Mouse (Mus musculus): Measurements from ENCODE around the gene Phgdh. TPM values are rescaled to one million over a fixed set of nuclear protein-coding genes. Genes with fewer than 3 reads are reported as not detected.

The Phgdh gene
- polyA plus RNA-seq, 1 experiment from 2014 or later: 585 TPM

GRCm38 (mm10) chr3:98374980-98375379 is 35.2 kb upstream of the Phgdh start:
- Histone ChIP-seq H3K27ac (ENCODE audit: low read length) (no peak overlapping the region), H3K9ac (replicated peaks; ENCODE audit: low read length) (no peak overlapping the region), H3K27me3 (ENCODE audit: insufficient read depth, low read length) (no peaks in the 10 kb centered on the region), H3K4me2 (replicated peaks; ENCODE audit: low read depth, low read length) (no peak overlapping the region), H3K4me1 (ENCODE audit: insufficient read depth, low read length) (peaks cover 16% of the 10 kb centered on the region), H3K36me3 (ENCODE audit: insufficient read depth, low read length) (no peaks in the 10 kb centered on the region), H3K9me3 (ENCODE audit: low read length) (peaks cover 11% of the 10 kb centered on the region; the same call in 1 of the 2 replicates), H3K4me3 (ENCODE audit: low read length) (no peak overlapping the region)
- WGBS: 85% methylated on average over 5 of the region's 5 CpGs
- ATAC-seq (ENCODE audit: low FRiP score, low TSS enrichment): no peak

- ATAC-seq (ENCODE audit: low FRiP score, low TSS enrichment): no peak
- Histone ChIP-seq H3K27me3 (ENCODE audit: insufficient read depth, low read length) (no peaks in the 10 kb centered on the region), H3K9ac (replicated peaks; ENCODE audit: low read length) (no peak overlapping the region), H3K9me3 (ENCODE audit: low read length) (peaks cover 11% of the 10 kb centered on the region; the same call in 1 of the 2 replicates), H3K36me3 (ENCODE audit: insufficient read depth, low read length) (no peaks in the 10 kb centered on the region), H3K4me2 (replicated peaks; ENCODE audit: low read depth, low read length) (no peak overlapping the region), H3K4me3 (ENCODE audit: low read length) (no peak overlapping the region), H3K4me1 (ENCODE audit: insufficient read depth, low read length) (peaks cover 10% of the 10 kb centered on the region), H3K27ac (ENCODE audit: low read length) (no peak overlapping the region)
- WGBS: 57% methylated on average over 3 of the region's 3 CpGs
Measured at GRCm38 (mm10) chr3:98374062-98374719, 34.4 kb upstream of the Phgdh start.

DNA sequence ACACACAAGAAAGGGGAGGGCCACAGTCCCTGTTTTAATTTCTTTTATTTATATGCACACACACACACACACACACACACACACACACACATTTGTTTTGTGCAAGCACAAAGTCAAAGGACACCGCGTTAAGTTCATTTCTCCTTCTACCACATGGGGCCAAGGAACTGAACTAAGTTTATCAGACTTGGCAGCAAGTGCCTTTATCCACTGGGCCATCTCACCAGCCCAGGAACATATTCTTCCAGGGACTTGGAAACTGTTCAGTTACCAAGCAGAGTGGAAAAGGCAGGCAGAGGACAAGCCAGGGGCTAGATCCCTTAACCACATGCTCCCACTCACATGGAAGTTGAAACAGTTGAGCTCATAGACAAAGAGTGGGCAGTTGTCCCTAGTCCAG is 29.0 kb upstream of the Phgdh start:
- H3K4me1 ChIP-seq (ENCODE audit: insufficient read depth, low read length): no peaks in the 10 kb centered on the region
- no peaks in the 10 kb centered on the region for H3K27me3 ChIP-seq (ENCODE audit: insufficient read depth, low read length)
- H3K27ac ChIP-seq (ENCODE audit: low read length): peak overlapping the region; percentile 59; the same call in 1 of the 2 replicates
- 88% methylated on average over 2 of the region's 2 CpGs for WGBS
- H3K9ac ChIP-seq (replicated peaks; ENCODE audit: low read length): no peak overlapping the region
- ATAC-seq (ENCODE audit: low FRiP score, low TSS enrichment): no peak
- no peaks in the 10 kb centered on the region for H3K36me3 ChIP-seq (ENCODE audit: insufficient read depth, low read length)
- no peak overlapping the region for H3K4me2 ChIP-seq (replicated peaks; ENCODE audit: low read depth, low read length)
- peaks cover 11% of the 10 kb centered on the region; the same call in 1 of the 2 replicates for H3K9me3 ChIP-seq (ENCODE audit: low read length)
- no peak overlapping the region for H3K4me3 ChIP-seq (ENCODE audit: low read length)

- H3K36me3 ChIP-seq (ENCODE audit: insufficient read depth, low read length): no peaks in the 10 kb centered on the region
- no peaks in the 10 kb centered on the region for H3K27me3 ChIP-seq (ENCODE audit: insufficient read depth, low read length)
- no peak overlapping the region for H3K9ac ChIP-seq (replicated peaks; ENCODE audit: low read length)
- no peak overlapping the region for H3K4me2 ChIP-seq (replicated peaks; ENCODE audit: low read depth, low read length)
- H3K4me3 ChIP-seq (ENCODE audit: low read length): no peak overlapping the region
- peaks cover 11% of the 10 kb centered on the region; the same call in 1 of the 2 replicates for H3K9me3 ChIP-seq (ENCODE audit: low read length)
- ATAC-seq (ENCODE audit: low FRiP score, low TSS enrichment): peak; percentile 79
- WGBS: 57% methylated on average over 4 of the region's 4 CpGs
- H3K27ac ChIP-seq (ENCODE audit: low read length): peak overlapping the region; percentile 59; the same call in 1 of the 2 replicates
- H3K4me1 ChIP-seq (ENCODE audit: insufficient read depth, low read length): no peaks in the 10 kb centered on the region
Measured at GRCm38 (mm10) chr3:98368283-98368682, 28.5 kb upstream of the Phgdh start.

- Histone ChIP-seq H3K9ac (replicated peaks; ENCODE audit: low read length) (no peak overlapping the region), H3K36me3 (ENCODE audit: insufficient read depth, low read length) (no peaks in the 10 kb centered on the region), H3K9me3 (ENCODE audit: low read length) (peaks cover 7% of the 10 kb centered on the region; the same call in 1 of the 2 replicates), H3K4me2 (replicated peaks; ENCODE audit: low read depth, low read length) (no peak overlapping the region), H3K27me3 (ENCODE audit: insufficient read depth, low read length) (no peaks in the 10 kb centered on the region), H3K4me3 (ENCODE audit: low read length) (no peak overlapping the region), H3K27ac (ENCODE audit: low read length) (no peak overlapping the region), H3K4me1 (ENCODE audit: insufficient read depth, low read length) (no peaks in the 10 kb centered on the region)
- WGBS: 78% methylated on average over 4 of the region's 4 CpGs
- ATAC-seq (ENCODE audit: low FRiP score, low TSS enrichment): no peak
Measured at GRCm38 (mm10) chr3:98366823-98367222, 27.0 kb upstream of the Phgdh start.

GRCm38 (mm10) chr3:98366086-98366485 is 26.3 kb upstream of the Phgdh start:
- 81% methylated on average over 3 of the region's 3 CpGs for WGBS
- Histone ChIP-seq H3K4me3 (ENCODE audit: low read length) (no peak overlapping the region), H3K27ac (ENCODE audit: low read length) (no peak overlapping the region), H3K9ac (replicated peaks; ENCODE audit: low read length) (no peak overlapping the region), H3K27me3 (ENCODE audit: insufficient read depth, low read length) (no peaks in the 10 kb centered on the region), H3K4me2 (replicated peaks; ENCODE audit: low read depth, low read length) (no peak overlapping the region), H3K36me3 (ENCODE audit: insufficient read depth, low read length) (no peaks in the 10 kb centered on the region), H3K4me1 (ENCODE audit: insufficient read depth, low read length) (no peaks in the 10 kb centered on the region), H3K9me3 (ENCODE audit: low read length) (no peaks in the 10 kb centered on the region; the same call in 1 of the 2 replicates)
- no peak for ATAC-seq (ENCODE audit: low FRiP score, low TSS enrichment)

- H3K9me3 ChIP-seq (ENCODE audit: low read length): no peaks in the 10 kb centered on the region
- ATAC-seq (ENCODE audit: low FRiP score, low TSS enrichment): peak; percentile 49; the same call in 1 of the 2 replicates
- H3K27ac ChIP-seq (ENCODE audit: low read length): no peak overlapping the region
- H3K4me2 ChIP-seq (replicated peaks; ENCODE audit: low read depth, low read length): no peak overlapping the region
- WGBS: 32% methylated on average over 2 of the region's 2 CpGs
- H3K27me3 ChIP-seq (ENCODE audit: insufficient read depth, low read length): no peaks in the 10 kb centered on the region
- no peaks in the 10 kb centered on the region for H3K36me3 ChIP-seq (ENCODE audit: insufficient read depth, low read length)
- no peak overlapping the region for H3K9ac ChIP-seq (replicated peaks; ENCODE audit: low read length)
- no peak overlapping the region for H3K4me3 ChIP-seq (ENCODE audit: low read length)
- H3K4me1 ChIP-seq (ENCODE audit: insufficient read depth, low read length): no peaks in the 10 kb centered on the region
Measured at GRCm38 (mm10) chr3:98362753-98363152, 23.0 kb upstream of the Phgdh start.

DNA sequence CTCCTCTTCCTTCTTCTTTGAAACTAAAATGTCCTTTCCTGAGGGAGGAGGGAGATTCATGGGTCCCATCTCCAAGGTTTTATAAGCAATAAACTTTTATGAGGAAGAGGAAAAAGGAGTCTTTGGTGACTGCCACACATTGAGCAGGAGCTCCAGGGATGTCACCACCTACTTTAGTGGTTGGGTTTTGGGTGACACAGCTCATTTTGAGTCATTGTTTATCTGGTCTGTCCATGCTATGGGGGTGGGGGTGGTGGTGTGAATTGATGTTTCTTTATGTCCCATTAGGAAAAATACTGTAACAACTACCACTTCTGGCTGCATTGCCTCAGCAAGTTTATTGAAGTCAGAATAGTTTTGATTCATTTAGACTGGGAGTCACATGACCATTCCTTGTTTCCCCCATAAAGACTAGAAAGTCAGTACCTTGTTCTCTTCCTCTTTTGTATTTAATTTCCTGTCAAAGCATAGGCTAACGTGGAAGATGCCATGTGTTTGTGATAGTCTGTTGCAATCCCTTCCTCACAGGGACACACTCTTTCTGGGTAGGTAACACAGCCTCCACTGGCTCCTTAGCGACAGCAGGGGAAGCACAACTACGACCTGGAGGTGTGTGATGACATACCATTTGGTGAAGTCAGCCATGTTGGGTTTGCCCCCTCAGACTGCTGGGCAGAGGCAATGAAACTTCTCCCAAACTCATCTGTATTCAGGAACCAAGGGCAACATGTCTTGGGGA is 17.0 kb upstream of the Phgdh start:
- Histone ChIP-seq H3K4me2 (replicated peaks; ENCODE audit: low read depth, low read length) (no peak overlapping the region), H3K27me3 (ENCODE audit: insufficient read depth, low read length) (no peaks in the 10 kb centered on the region), H3K9ac (replicated peaks; ENCODE audit: low read length) (no peak overlapping the region), H3K9me3 (ENCODE audit: low read length) (no peaks in the 10 kb centered on the region), H3K4me3 (ENCODE audit: low read length) (no peak overlapping the region), H3K27ac (ENCODE audit: low read length) (0 out of 2 replicates have a peak overlapping the region, but pooled peaks have one; percentile 6), H3K36me3 (ENCODE audit: insufficient read depth, low read length) (no peaks in the 10 kb centered on the region), H3K4me1 (ENCODE audit: insufficient read depth, low read length) (peaks cover 17% of the 10 kb centered on the region)
- no peak; the same call in 1 of the 2 replicates for ATAC-seq (ENCODE audit: low FRiP score, low TSS enrichment)
- WGBS: 53% methylated on average over 3 of the region's 3 CpGs

DNA sequence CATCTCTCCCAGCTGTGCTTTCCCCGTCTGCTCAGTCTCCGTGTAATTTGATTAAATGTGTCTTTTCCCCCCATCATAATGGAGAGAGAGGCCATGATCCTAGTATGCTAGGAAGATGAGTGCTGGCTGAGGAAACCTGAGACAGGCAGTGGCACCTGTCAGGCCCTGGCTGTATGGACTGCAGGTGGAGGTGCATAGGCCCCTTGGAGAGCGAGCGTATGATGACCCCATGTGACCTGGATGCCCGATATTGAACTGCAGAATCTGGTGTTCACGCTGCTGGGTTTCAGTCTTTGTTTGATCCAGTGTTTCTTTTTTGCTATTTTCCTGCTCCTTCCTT is 16.2 kb upstream of the Phgdh start:
- H3K4me3 ChIP-seq (ENCODE audit: low read length): no peak overlapping the region
- H3K27me3 ChIP-seq (ENCODE audit: insufficient read depth, low read length): no peaks in the 10 kb centered on the region
- H3K27ac ChIP-seq (ENCODE audit: low read length): peak overlapping the region; percentile 65; the same call in 1 of the 2 replicates
- no peak; the same call in 1 of the 2 replicates for ATAC-seq (ENCODE audit: low FRiP score, low TSS enrichment)
- 38% methylated on average over 6 of the region's 6 CpGs for WGBS
- no peak overlapping the region for H3K4me2 ChIP-seq (replicated peaks; ENCODE audit: low read depth, low read length)
- H3K9ac ChIP-seq (replicated peaks; ENCODE audit: low read length): no peak overlapping the region
- no peaks in the 10 kb centered on the region for H3K36me3 ChIP-seq (ENCODE audit: insufficient read depth, low read length)
- H3K9me3 ChIP-seq (ENCODE audit: low read length): no peaks in the 10 kb centered on the region
- H3K4me1 ChIP-seq (ENCODE audit: insufficient read depth, low read length): peaks cover 17% of the 10 kb centered on the region

All from kidney, embryonic 16.5 days (tissue).